Mouse (Mus musculus) brain, embryonic 14.5 days (tissue): ENCODE results near the gene Pcyox1.

ENCODE experiments used
- CTCF ChIP-seq: fragments of 200-500 bp; IDR thresholded peaks from 2 replicates; pipeline ENCODE4 v1.5.1; 2012; ENCODE audit warnings: inconsistent platforms, mild to moderate bottlenecking, moderate library complexity, borderline replicate concordance; ENCODE audit not compliant: insufficient read depth, insufficient read length; ENCODE audit errors: extremely low read depth
- POLR2A ChIP-seq: fragments of 200-500 bp; IDR thresholded peaks from 2 replicates; pipeline ENCODE4 v1.6.1; 2012; ENCODE audit warnings: mild to moderate bottlenecking, inconsistent platforms, borderline replicate concordance; ENCODE audit not compliant: poor library complexity, insufficient read depth, insufficient read length, severe bottlenecking; ENCODE audit errors: extremely low read depth

- TF ChIP-seq CTCF (no peak), POLR2A (no peak)
Observed at GRCm38 (mm10) chr6:86356956-86357355, 40.0 kb downstream of the Pcyox1 start.
